Mouse (Mus musculus) stomach, embryonic 14.5 days (tissue): ENCODE data around the gene Ttc5. TPM values are rescaled to one million over a fixed set of nuclear protein-coding genes. Genes with fewer than 3 reads are reported as not detected.
A peak's percentile ranks its signal among the peaks of the same experiment; 100 is the strongest.

ENCODE experiments used
- ATAC-seq: fragments of 200-750 bp; cut with Nextera tagmentation; 2 replicates; pipeline ENCODE4 v1.8.0; 2017; ENCODE audit warnings: low read depth, moderate TSS enrichment; ENCODE audit not compliant: insufficient number of reproducible peaks, insufficient read depth, low FRiP score
- H3K27ac ChIP-seq: fragments of 300-500 bp; sonication (generic); 2 replicates; pipeline ENCODE4 v1.5.1; 2014; ENCODE audit warnings: mild to moderate bottlenecking, low read length, moderate library complexity, mixed read lengths
- H3K27me3 ChIP-seq: fragments of 300-500 bp; sonication (generic); 2 replicates; pipeline ENCODE4 v1.6.1; 2014; ENCODE audit warnings: low read length, control low read depth, mixed read lengths; ENCODE audit not compliant: control insufficient read depth, insufficient read depth
- H3K36me3 ChIP-seq: fragments of 300-500 bp; sonication (generic); 2 replicates; pipeline ENCODE4 v1.6.1; 2014; ENCODE audit warnings: mild to moderate bottlenecking, control low read depth, low read length, moderate library complexity, mixed read lengths; ENCODE audit not compliant: control insufficient read depth, insufficient read depth
- H3K4me1 ChIP-seq: fragments of 300-500 bp; sonication (generic); 2 replicates; pipeline ENCODE4 v1.6.1; 2014; ENCODE audit warnings: low read length, control low read depth, mixed read lengths; ENCODE audit not compliant: control insufficient read depth, insufficient read depth
- H3K4me2 ChIP-seq: fragments of 300-500 bp; sonication (generic); replicated peaks from 2 replicates; pipeline ENCODE4 v1.6.1; 2014; ENCODE audit warnings: low read depth, low read length, control low read depth
- H3K4me3 ChIP-seq: fragments of 300-500 bp; sonication (generic); 2 replicates; pipeline ENCODE4 v1.5.1; 2014; ENCODE audit warnings: low read depth, low read length, control low read depth
- H3K9ac ChIP-seq: fragments of 300-500 bp; sonication (generic); replicated peaks from 2 replicates; pipeline ENCODE4 v1.6.1; 2014; ENCODE audit warnings: low read depth, mild to moderate bottlenecking, control low read depth, low read length, moderate library complexity, mixed read lengths
- H3K9me3 ChIP-seq: fragments of 300-500 bp; sonication (generic); 2 replicates; pipeline ENCODE4 v1.6.1; 2016; ENCODE audit warnings: low read depth, low read length, control low read depth; ENCODE audit not compliant: control insufficient read depth
- WGBS: fragments of 180-500 bp; shearing (Covaris S2); extraction: QIAGEN DNeasy Blood & Tissue Kit; methylation state at CpG from one replicate; pipeline ENCODE4 v1.1.7; 2014; 5-methylcytosine and 5-hydroxymethylcytosine counted together
- polyA plus RNA-seq: library from polyadenylated mRNA; unstranded; fragments of >200 nt; fragmentation: Nextera tagmentation; extraction: Ambion mirVana; gene quantifications from 2 replicates; pipeline ENCODE4 v1.2.1, GENCODE M21; 2014

The Ttc5 gene
- polyA plus RNA-seq = 77.3 and 79.6 TPM in 2 replicates

- Histone ChIP-seq H3K27ac (0 out of 2 replicates have a peak within 1 kb of the TSS, but pooled peaks have one; percentile 12), H3K4me1 (no peaks in the 10 kb centered on the region), H3K4me2 (peak within 1 kb of the TSS; percentile 36), H3K9ac (peak within 1 kb of the TSS; percentile 56), H3K36me3 (no peaks in the 10 kb centered on the region), H3K27me3 (no peaks in the 10 kb centered on the region), H3K9me3 (no peaks in the 10 kb centered on the region), H3K4me3 (peak within 1 kb of the TSS; percentile 58)
- peak; percentile 87 for ATAC-seq
- 0% methylated on average over 21 of the region's 21 CpGs for WGBS
Measured at GRCm38 (mm10) chr14:50785251-50785637, at the start of gene Ttc5. Gene Ttc5 (minus strand): TSS chr14:50785519.

- Histone ChIP-seq H3K27ac (peak overlapping the region; percentile 59; the same call in 1 of the 2 replicates), H3K4me2 (no peak overlapping the region), H3K27me3 (no peaks in the 10 kb centered on the region), H3K4me1 (no peaks in the 10 kb centered on the region), H3K4me3 (no peak overlapping the region), H3K9ac (no peak overlapping the region), H3K36me3 (no peaks in the 10 kb centered on the region; the same call in 1 of the 2 replicates), H3K9me3 (no peaks in the 10 kb centered on the region)
- 35% methylated on average over 2 of the region's 2 CpGs for WGBS
- no peak for ATAC-seq
Measured at GRCm38 (mm10) chr14:50834435-50834834, 49.1 kb upstream of the Ttc5 start.

GRCm38 (mm10) chr14:50833964-50834363 lies 48.6 kb upstream of the Ttc5 start:
- peak overlapping the region; percentile 59; the same call in 1 of the 2 replicates for H3K27ac ChIP-seq
- ATAC-seq = no peak
- no peak overlapping the region for H3K4me3 ChIP-seq
- H3K4me2 ChIP-seq = no peak overlapping the region
- no peaks in the 10 kb centered on the region; the same call in 1 of the 2 replicates for H3K36me3 ChIP-seq
- H3K9me3 ChIP-seq = no peaks in the 10 kb centered on the region
- WGBS = 85% methylated on average over 10 of the region's 10 CpGs
- H3K9ac ChIP-seq = no peak overlapping the region
- no peaks in the 10 kb centered on the region for H3K27me3 ChIP-seq
- no peaks in the 10 kb centered on the region for H3K4me1 ChIP-seq

DNA sequence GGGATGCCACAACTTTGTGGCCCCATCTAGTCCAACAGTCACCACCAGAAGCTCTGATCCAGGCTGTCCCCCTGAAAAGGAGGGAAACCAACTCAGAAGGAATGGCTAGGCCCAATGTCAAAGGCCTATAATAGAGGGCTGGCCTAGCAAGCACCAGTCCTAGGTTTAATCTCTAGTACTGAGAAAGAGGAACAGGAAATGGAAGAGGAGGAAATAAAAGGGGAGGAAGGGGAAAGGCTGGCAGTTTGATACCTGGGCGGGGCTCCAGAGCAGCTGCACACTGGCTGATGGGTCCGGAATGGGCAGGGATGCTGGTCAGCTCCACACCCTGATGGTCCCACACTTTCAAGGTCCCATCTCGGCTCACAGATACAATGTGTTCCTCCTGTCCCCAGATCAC lies 44.6 kb upstream of the Ttc5 start:
- no peak for ATAC-seq
- no peaks in the 10 kb centered on the region for H3K4me1 ChIP-seq
- H3K27ac ChIP-seq = no peak overlapping the region
- H3K36me3 ChIP-seq = no peaks in the 10 kb centered on the region
- no peak overlapping the region for H3K9ac ChIP-seq
- H3K27me3 ChIP-seq = no peaks in the 10 kb centered on the region
- no peak overlapping the region for H3K4me3 ChIP-seq
- no peaks in the 10 kb centered on the region for H3K9me3 ChIP-seq
- no peak overlapping the region for H3K4me2 ChIP-seq
- 80% methylated on average over 3 of the region's 3 CpGs for WGBS

DNA sequence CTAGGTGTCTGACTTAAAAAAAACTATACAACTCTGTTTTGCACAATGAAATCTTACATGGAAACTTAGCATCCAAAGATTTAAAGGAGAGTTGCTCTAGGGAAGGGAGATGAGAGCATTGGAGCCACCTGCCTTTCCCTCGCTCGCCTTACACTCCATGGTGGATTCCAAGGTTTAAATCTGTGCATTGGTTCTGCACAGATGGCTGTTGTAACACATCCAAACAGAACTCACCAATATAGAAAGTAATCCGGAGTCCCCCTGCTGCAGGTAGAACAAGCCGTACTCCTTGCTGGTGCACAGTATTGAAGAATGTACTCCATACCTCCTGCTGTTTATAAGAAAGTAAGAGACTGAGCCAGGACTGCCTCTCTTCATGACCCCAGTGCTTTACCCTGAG lies 41.3 kb upstream of the Ttc5 start:
- peaks cover 9% of the 10 kb centered on the region for H3K36me3 ChIP-seq
- no peak for ATAC-seq
- H3K4me3 ChIP-seq = no peak overlapping the region
- no peaks in the 10 kb centered on the region for H3K4me1 ChIP-seq
- WGBS = 90% methylated on average over 4 of the region's 4 CpGs
- no peaks in the 10 kb centered on the region for H3K27me3 ChIP-seq
- no peak overlapping the region for H3K27ac ChIP-seq
- H3K9me3 ChIP-seq = no peaks in the 10 kb centered on the region
- H3K9ac ChIP-seq = no peak overlapping the region
- H3K4me2 ChIP-seq = no peak overlapping the region

GRCm38 (mm10) chr14:50824219-50824618 lies 38.9 kb upstream of the Ttc5 start:
- peaks cover 29% of the 10 kb centered on the region for H3K36me3 ChIP-seq
- H3K4me2 ChIP-seq = no peak overlapping the region
- no peaks in the 10 kb centered on the region for H3K9me3 ChIP-seq
- ATAC-seq = no peak
- WGBS = 87% methylated on average over 9 of the region's 9 CpGs
- no peaks in the 10 kb centered on the region for H3K4me1 ChIP-seq
- no peak overlapping the region for H3K27ac ChIP-seq
- no peaks in the 10 kb centered on the region for H3K27me3 ChIP-seq
- no peak overlapping the region for H3K4me3 ChIP-seq
- H3K9ac ChIP-seq = no peak overlapping the region

GRCm38 (mm10) chr14:50823240-50823639 lies 37.9 kb upstream of the Ttc5 start:
- Histone ChIP-seq H3K4me3 (no peak overlapping the region), H3K9ac (no peak overlapping the region), H3K9me3 (no peaks in the 10 kb centered on the region), H3K27me3 (no peaks in the 10 kb centered on the region), H3K4me2 (no peak overlapping the region), H3K27ac (no peak overlapping the region), H3K4me1 (no peaks in the 10 kb centered on the region), H3K36me3 (peaks cover 32% of the 10 kb centered on the region)
- no peak for ATAC-seq
- 74% methylated on average over 2 of the region's 2 CpGs for WGBS

- no peak for ATAC-seq
- Histone ChIP-seq H3K36me3 (peaks cover 40% of the 10 kb centered on the region), H3K27ac (no peak overlapping the region), H3K27me3 (no peaks in the 10 kb centered on the region), H3K4me3 (no peak overlapping the region), H3K9me3 (no peaks in the 10 kb centered on the region), H3K4me1 (no peaks in the 10 kb centered on the region), H3K9ac (no peak overlapping the region), H3K4me2 (no peak overlapping the region)
- WGBS = 88% methylated on average over 2 of the region's 2 CpGs
Measured at GRCm38 (mm10) chr14:50813060-50813459, 27.7 kb upstream of the Ttc5 start.

- H3K4me1 ChIP-seq = no peaks in the 10 kb centered on the region
- WGBS = under 1% methylated on average over 42 of the region's 42 CpGs
- no peaks in the 10 kb centered on the region for H3K9me3 ChIP-seq
- peak within 1 kb of the TSS; percentile 58 for H3K9ac ChIP-seq
- H3K27me3 ChIP-seq = no peaks in the 10 kb centered on the region
- H3K36me3 ChIP-seq = peaks cover 12% of the 10 kb centered on the region; the same call in 1 of the 2 replicates
- H3K4me3 ChIP-seq = peak within 1 kb of the TSS; percentile 61
- peak within 1 kb of the TSS; percentile 86 for H3K27ac ChIP-seq
- H3K4me2 ChIP-seq = peak within 1 kb of the TSS; percentile 57
- peak; percentile 99 for ATAC-seq
Measured at GRCm38 (mm10) chr14:50807487-50808072, 22.3 kb upstream of the Ttc5 start, which contains the start of the genes Ccnb1ip1 and Parp2. Gene Ccnb1ip1 (minus strand): TSS chr14:50807732. Gene Parp2 (plus strand): TSS chr14:50807841.
